Comparison of ENCODE assay signal across 19 mouse cellular contexts in the genomic region with DNA sequence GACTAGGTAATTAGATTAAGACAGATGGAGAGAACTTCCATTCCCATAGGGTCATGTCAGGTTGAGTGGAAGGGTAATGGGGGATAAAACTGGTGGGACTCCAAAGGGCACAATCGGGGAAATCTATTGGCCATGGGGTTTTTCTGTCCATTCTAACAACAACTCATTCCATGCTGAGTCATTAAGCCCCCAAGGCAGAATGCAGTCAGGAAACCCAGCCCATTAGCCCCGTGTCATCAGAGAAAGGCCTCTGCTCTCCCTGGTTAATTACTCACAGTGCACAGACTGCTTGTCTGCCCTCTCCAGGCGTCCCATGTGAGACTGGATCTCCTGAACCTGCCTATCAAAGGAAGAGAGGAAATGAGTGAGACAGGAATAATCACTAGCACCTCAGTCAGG. TPM values are rescaled to one million over a fixed set of nuclear protein-coding genes. Genes with fewer than 3 reads are reported as not detected.
A peak's percentile ranks its signal among the peaks of the same experiment; 100 is the strongest.
DNase-seq lines count a peak whose midpoint lies in the region; ATAC-seq lines count a peak whose summit lies in the region.
"Had no signal": no experiment of that assay in that cellular context is flagged by ENCODE, and none has a peak within 500 bp of the region (broad histone marks: within the 10 kb centered on the region; RNA-seq: fewer than 3 reads in every experiment).

No protein-coding gene starts in this region.

- H3K36me3 ChIP-seq in midbrain, embryonic 13.5 days, result peaks cover 51% of the 10 kb centered on the region
- H3K36me3 ChIP-seq in limb, embryonic 10.5 days, result peaks cover 52% of the 10 kb centered on the region

- H3K27me3 ChIP-seq in midbrain, embryonic 13.5 days, result no peaks in the 10 kb centered on the region
- no peaks in the 10 kb centered on the region for H3K27me3 ChIP-seq in limb, embryonic 10.5 days (ENCODE audit: low read depth, poor library complexity, severe bottlenecking)
- H3K27me3 ChIP-seq: intestine, embryonic 15.5 days; liver, embryonic 15.5 days had no signal

- H3K4me3 ChIP-seq in midbrain, embryonic 13.5 days (replicated peaks), result no peak overlapping the region
- no peak overlapping the region for H3K4me3 ChIP-seq in limb, embryonic 10.5 days
- H3K4me3 ChIP-seq: forebrain, embryonic 10.5 days; intestine, embryonic 15.5 days; liver, embryonic 15.5 days had no signal

- ATAC-seq in midbrain, embryonic 13.5 days, result no peak
- ATAC-seq: intestine, embryonic 15.5 days had no signal

- no peak overlapping the region for H3K4me2 ChIP-seq in midbrain, embryonic 13.5 days (replicated peaks)
- H3K4me2 ChIP-seq: intestine, embryonic 15.5 days; liver, embryonic 15.5 days had no signal

- 0 out of 2 replicates have a peak, but pooled peaks cover 8% of the 10 kb centered on the region for H3K4me1 ChIP-seq in midbrain, embryonic 13.5 days (replicated peaks)
- H3K4me1 ChIP-seq in limb, embryonic 10.5 days, result peaks cover 17% of the 10 kb centered on the region

- no peak overlapping the region for H3K9ac ChIP-seq in midbrain, embryonic 13.5 days (replicated peaks)
- H3K9ac ChIP-seq: liver, embryonic 15.5 days had no signal

- WGBS in midbrain, embryonic 13.5 days, result 49% methylated on average over 3 of the region's 3 CpGs
- WGBS in limb, embryonic 10.5 days, result 24% methylated on average over 3 of the region's 3 CpGs

- H3K27ac ChIP-seq in midbrain, embryonic 13.5 days, result no peak overlapping the region
- H3K27ac ChIP-seq in limb, embryonic 10.5 days, result no peak overlapping the region
- H3K27ac ChIP-seq: forebrain, embryonic 10.5 days; intestine, embryonic 15.5 days; liver, embryonic 15.5 days had no signal

- DNase-seq in adrenal gland, postnatal 14 days, result peak; percentile 35
- no peak for DNase-seq in adrenal gland, postnatal 10 days
- DNase-seq in kidney, adult 9 months, result peak; percentile 34
- no peak for DNase-seq in kidney, adult 8-10 months
- DNase-seq in Muller cell, postnatal 12 days (ENCODE audit: inconsistent ontology term), result peak; percentile 91
- DNase-seq in embryo, embryonic 9.5 days (ENCODE audit: extremely low spot score), result peak; percentile 7
- DNase-seq in limb, embryonic 10.5 days (ENCODE audit: low spot score), result no peak
- DNase-seq: B cell, adult 2 months; cerebellum, adult 8-10 months had no signal

- H3K9me3 ChIP-seq in midbrain, embryonic 13.5 days, result no peaks in the 10 kb centered on the region
- H3K9me3 ChIP-seq in limb, embryonic 10.5 days (replicated peaks), result no peaks in the 10 kb centered on the region
- H3K9me3 ChIP-seq: forebrain, embryonic 10.5 days; intestine, embryonic 15.5 days; liver, embryonic 15.5 days had no signal

RNA-seq across cellular contexts. Expression of gene Gosr2, which starts 8.7 kb away (rescaled TPM):
- 72.3 and 74.8 TPM in 2 replicates for total RNA-seq in adrenal gland, postnatal 14 days (2021)
- total RNA-seq in adrenal gland, postnatal 10 days (2021), result 10 to 100 TPM; 64.3 to 72.7 TPM
- 90.5 and 96.1 TPM in 2 replicates for polyA plus RNA-seq in midbrain, embryonic 13.5 days (2015; fragmentation: Nextera tagmentation; extraction: Ambion mirVana)
- polyA plus RNA-seq in limb, embryonic 10.5 days (2016; fragmentation: Nextera tagmentation; extraction: Ambion mirVana), result 94.5 and 108 TPM in 2 replicates

RNA-seq across cellular contexts. Expression of gene Rprml, which starts 39.6 kb away (rescaled TPM):
- total RNA-seq in adrenal gland, postnatal 14 days (2021), result not detected in 2 replicates
- under 1 TPM in 1 of 2 experiments, not detected in 1; 0.45 TPM for total RNA-seq in adrenal gland, postnatal 10 days (2021)
- polyA plus RNA-seq in midbrain, embryonic 13.5 days (2015; fragmentation: Nextera tagmentation; extraction: Ambion mirVana), result 0.22 TPM in 1 of 2 replicates, not detected in the other
- polyA plus RNA-seq in limb, embryonic 10.5 days (2016; fragmentation: Nextera tagmentation; extraction: Ambion mirVana), result 0.48 and 1.0 TPM in 2 replicates
- total RNA-seq: heart, adult 8-10 months; monocyte, adult 5-6 weeks; neutrophil, adult 5-6 weeks had no signal
- polyA plus RNA-seq: forebrain, embryonic 10.5 days; liver, embryonic 15.5 days; thymus, postnatal 0 days had no signal

RNA-seq across cellular contexts. Expression of gene Lyzl6, which starts 50.3 kb away (rescaled TPM):
- total RNA-seq in adrenal gland, postnatal 14 days (2021), result not detected in 2 replicates
- total RNA-seq in adrenal gland, postnatal 10 days (2021), result not detected
- not detected in 2 replicates for polyA plus RNA-seq in midbrain, embryonic 13.5 days (2015; fragmentation: Nextera tagmentation; extraction: Ambion mirVana)
- polyA plus RNA-seq in limb, embryonic 10.5 days (2016; fragmentation: Nextera tagmentation; extraction: Ambion mirVana), result not detected in 2 replicates
- total RNA-seq: heart, adult 8-10 months; left cerebral cortex, postnatal 25 days; monocyte, adult 5-6 weeks; neutrophil, adult 5-6 weeks had no signal
- polyA plus RNA-seq: embryonic facial prominence, embryonic 11.5 days; forebrain, embryonic 10.5 days; intestine, embryonic 15.5 days; liver, embryonic 15.5 days; thymus, postnatal 0 days had no signal

Comparison
In these comparisons a context has a peak if more than half of its experiments do, and no peak if none do; other contexts are left out.
1. DNase-seq: peak in adrenal gland, postnatal 14 days (single experiment), kidney, adult 9 months (single experiment), Muller cell, postnatal 12 days (single experiment) and embryo, embryonic 9.5 days (single experiment); none in adrenal gland, postnatal 10 days (single experiment), kidney, adult 8-10 months (0 of 2) and limb, embryonic 10.5 days (single experiment).